Mouse (Mus musculus): ENCODE data around the gene Miga1. TPM values are rescaled to one million over a fixed set of nuclear protein-coding genes. Genes with fewer than 3 reads are reported as not detected.
"Not testable (repeated sequence)": the region's sequence is repeated elsewhere in the genome, so short reads cannot be mapped to it uniquely, and the experiment has no call there.

The Miga1 gene
- polyA plus RNA-seq, 1 experiment from 2014 or later = 15.6 TPM

GRCm38 (mm10) chr3:152264830-152265229, 75.4 kb downstream of the Miga1 start:
- WGBS = 19% methylated on average over 12 of the region's 12 CpGs
- H3K27ac ChIP-seq = peak overlapping the region; percentile 94

GRCm38 (mm10) chr3:152264374-152264773, 75.8 kb downstream of the Miga1 start:
- Histone ChIP-seq H3K4me2 (peak overlapping the region; percentile 80), H3K9me3 (no peaks in the 10 kb centered on the region), H3K9ac (peak overlapping the region; percentile 87), H3K4me3 (peak overlapping the region; percentile 67), H3K4me1 (peaks cover 32% of the 10 kb centered on the region), H3K36me3 (no peaks in the 10 kb centered on the region), H3K27me3 (peaks cover 13% of the 10 kb centered on the region; the same call in 1 of the 2 replicates), H3K27ac (peak overlapping the region; percentile 94)
- WGBS = 24% methylated on average over 10 of the region's 10 CpGs
- ATAC-seq (ENCODE audit: borderline replicate concordance, extremely low read depth, low FRiP score, low TSS enrichment) = no peak

More at GRCm38 (mm10) chr3:152264830-152265229, 75.4 kb downstream of the Miga1 start:
- H3K36me3 ChIP-seq = no peaks in the 10 kb centered on the region
- H3K9me3 ChIP-seq = no peaks in the 10 kb centered on the region
- peak overlapping the region; percentile 80 for H3K4me2 ChIP-seq
- peak overlapping the region; percentile 87 for H3K9ac ChIP-seq
- no peak for ATAC-seq (ENCODE audit: borderline replicate concordance, extremely low read depth, low FRiP score, low TSS enrichment)
- H3K4me1 ChIP-seq = peaks cover 29% of the 10 kb centered on the region
- H3K27me3 ChIP-seq = peaks cover 13% of the 10 kb centered on the region; the same call in 1 of the 2 replicates
- H3K4me3 ChIP-seq = peak overlapping the region; percentile 67

- peak overlapping the region; percentile 57 for H3K27ac ChIP-seq
- no peak overlapping the region for H3K9ac ChIP-seq
- no peaks in the 10 kb centered on the region for H3K36me3 ChIP-seq
- ATAC-seq (ENCODE audit: borderline replicate concordance, extremely low read depth, low FRiP score, low TSS enrichment) = no peak
- peaks cover 10% of the 10 kb centered on the region; the same call in 1 of the 2 replicates for H3K27me3 ChIP-seq
- 19% methylated on average over 8 of the region's 8 CpGs for WGBS
- peaks cover 32% of the 10 kb centered on the region for H3K4me1 ChIP-seq
- H3K4me3 ChIP-seq = peak overlapping the region; percentile 7; the same call in 1 of the 2 replicates
- peak overlapping the region; percentile 80 for H3K4me2 ChIP-seq
- H3K9me3 ChIP-seq = no peaks in the 10 kb centered on the region
Measured at GRCm38 (mm10) chr3:152261948-152262347, 78.3 kb downstream of the Miga1 start.

- Histone ChIP-seq H3K9me3 (no peaks in the 10 kb centered on the region), H3K4me1 (peaks cover 27% of the 10 kb centered on the region), H3K4me2 (peak overlapping the region; percentile 80), H3K27ac (peak overlapping the region; percentile 57), H3K4me3 (no peak overlapping the region), H3K27me3 (peaks cover 6% of the 10 kb centered on the region; the same call in 1 of the 2 replicates), H3K36me3 (no peaks in the 10 kb centered on the region), H3K9ac (no peak overlapping the region)
- 48% methylated on average over 8 of the region's 8 CpGs for WGBS
- ATAC-seq (ENCODE audit: borderline replicate concordance, extremely low read depth, low FRiP score, low TSS enrichment) = no peak
Measured at GRCm38 (mm10) chr3:152261436-152261835, 78.8 kb downstream of the Miga1 start.

- Histone ChIP-seq H3K36me3 (no peaks in the 10 kb centered on the region), H3K4me3 (no peak overlapping the region), H3K27ac (peak overlapping the region; percentile 29; the same call in 1 of the 2 replicates), H3K9me3 (no peaks in the 10 kb centered on the region), H3K27me3 (0 out of 2 replicates have a peak, but pooled peaks cover 3% of the 10 kb centered on the region), H3K4me1 (peaks cover 25% of the 10 kb centered on the region), H3K9ac (no peak overlapping the region), H3K4me2 (no peak overlapping the region)
- 78% methylated on average over 1 of the region's 1 CpGs for WGBS
- ATAC-seq (ENCODE audit: borderline replicate concordance, extremely low read depth, low FRiP score, low TSS enrichment) = no peak
Measured at GRCm38 (mm10) chr3:152260362-152260761, 79.8 kb downstream of the Miga1 start.

GRCm38 (mm10) chr3:152259409-152259808, 80.8 kb downstream of the Miga1 start:
- WGBS = 29% methylated on average over 8 of the region's 9 CpGs
- H3K36me3 ChIP-seq; H3K27me3 ChIP-seq; H3K9ac ChIP-seq; H3K4me3 ChIP-seq; ATAC-seq (ENCODE audit: borderline replicate concordance, extremely low read depth, low FRiP score, low TSS enrichment); H3K27ac ChIP-seq; H3K9me3 ChIP-seq; H3K4me2 ChIP-seq: not testable (repeated sequence)
- peaks cover 25% of the 10 kb centered on the region for H3K4me1 ChIP-seq

DNA sequence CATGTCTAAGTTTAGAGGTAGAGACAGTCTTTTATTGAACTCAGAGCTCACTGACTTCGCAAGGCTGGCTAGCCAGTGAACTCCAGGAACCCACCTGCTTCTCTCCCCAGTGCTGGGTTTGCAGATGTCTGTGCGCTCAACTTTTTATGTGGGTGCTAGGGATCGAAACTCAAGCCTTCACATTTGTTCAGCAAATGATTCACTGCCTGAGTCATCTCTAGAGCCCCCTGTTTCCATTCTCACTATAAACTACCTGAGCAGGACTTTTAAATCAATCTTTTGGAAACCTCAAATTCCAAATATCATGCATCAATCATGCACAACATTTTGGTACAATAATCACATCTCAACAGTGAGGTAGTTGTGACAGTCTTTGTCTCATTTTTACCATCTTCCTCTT, 82.7 kb downstream of the Miga1 start:
- Histone ChIP-seq H3K9ac (no peak overlapping the region), H3K4me3 (no peak overlapping the region), H3K27me3 (no peaks in the 10 kb centered on the region), H3K9me3 (no peaks in the 10 kb centered on the region), H3K27ac (no peak overlapping the region), H3K4me2 (no peak overlapping the region), H3K4me1 (peaks cover 20% of the 10 kb centered on the region), H3K36me3 (no peaks in the 10 kb centered on the region)
- 79% methylated on average over 3 of the region's 3 CpGs for WGBS
- no peak for ATAC-seq (ENCODE audit: borderline replicate concordance, extremely low read depth, low FRiP score, low TSS enrichment)

- no peak overlapping the region for H3K4me2 ChIP-seq
- peaks cover 23% of the 10 kb centered on the region for H3K36me3 ChIP-seq
- no peaks in the 10 kb centered on the region for H3K4me1 ChIP-seq
- H3K27me3 ChIP-seq = no peaks in the 10 kb centered on the region
- H3K4me3 ChIP-seq = no peak overlapping the region
- ATAC-seq (ENCODE audit: borderline replicate concordance, extremely low read depth, low FRiP score, low TSS enrichment) = no peak
- no peak overlapping the region for H3K27ac ChIP-seq
- WGBS = 82% methylated on average over 1 of the region's 1 CpGs
- H3K9ac ChIP-seq = no peak overlapping the region
- no peaks in the 10 kb centered on the region for H3K9me3 ChIP-seq
Measured at GRCm38 (mm10) chr3:152250487-152250886, 89.7 kb downstream of the Miga1 start.

- H3K4me2 ChIP-seq = no peak overlapping the region
- H3K27me3 ChIP-seq = no peaks in the 10 kb centered on the region
- H3K27ac ChIP-seq = no peak overlapping the region
- H3K9me3 ChIP-seq = no peaks in the 10 kb centered on the region
- no peak overlapping the region for H3K9ac ChIP-seq
- no peaks in the 10 kb centered on the region for H3K4me1 ChIP-seq
- H3K4me3 ChIP-seq = no peak overlapping the region
- WGBS = 83% methylated on average over 12 of the region's 12 CpGs
- ATAC-seq (ENCODE audit: borderline replicate concordance, extremely low read depth, low FRiP score, low TSS enrichment) = no peak
- H3K36me3 ChIP-seq = peaks cover 36% of the 10 kb centered on the region
Measured at GRCm38 (mm10) chr3:152247708-152248107, 92.5 kb downstream of the Miga1 start.

- Histone ChIP-seq H3K36me3 (peaks cover 41% of the 10 kb centered on the region), H3K9ac (no peak overlapping the region)
Measured at GRCm38 (mm10) chr3:152245273-152245910, 94.8 kb downstream of the Miga1 start.

GRCm38 (mm10) chr3:152243304-152243703, 96.9 kb downstream of the Miga1 start:
- Histone ChIP-seq H3K4me2 (no peak overlapping the region), H3K27ac (no peak overlapping the region), H3K27me3 (no peaks in the 10 kb centered on the region), H3K9me3 (no peaks in the 10 kb centered on the region), H3K9ac (no peak overlapping the region), H3K4me3 (no peak overlapping the region), H3K4me1 (no peaks in the 10 kb centered on the region), H3K36me3 (peaks cover 55% of the 10 kb centered on the region)
- no peak for ATAC-seq (ENCODE audit: borderline replicate concordance, extremely low read depth, low FRiP score, low TSS enrichment)
- WGBS = 79% methylated on average over 4 of the region's 4 CpGs

More at GRCm38 (mm10) chr3:152245273-152245910, 94.8 kb downstream of the Miga1 start:
- no peak overlapping the region for H3K4me3 ChIP-seq
- no peak overlapping the region for H3K27ac ChIP-seq
- H3K4me2 ChIP-seq = no peak overlapping the region
- no peak for ATAC-seq (ENCODE audit: borderline replicate concordance, extremely low read depth, low FRiP score, low TSS enrichment)
- no peaks in the 10 kb centered on the region for H3K4me1 ChIP-seq
- no peaks in the 10 kb centered on the region for H3K9me3 ChIP-seq
- 69% methylated on average over 5 of the region's 5 CpGs for WGBS
- H3K27me3 ChIP-seq = no peaks in the 10 kb centered on the region

DNA sequence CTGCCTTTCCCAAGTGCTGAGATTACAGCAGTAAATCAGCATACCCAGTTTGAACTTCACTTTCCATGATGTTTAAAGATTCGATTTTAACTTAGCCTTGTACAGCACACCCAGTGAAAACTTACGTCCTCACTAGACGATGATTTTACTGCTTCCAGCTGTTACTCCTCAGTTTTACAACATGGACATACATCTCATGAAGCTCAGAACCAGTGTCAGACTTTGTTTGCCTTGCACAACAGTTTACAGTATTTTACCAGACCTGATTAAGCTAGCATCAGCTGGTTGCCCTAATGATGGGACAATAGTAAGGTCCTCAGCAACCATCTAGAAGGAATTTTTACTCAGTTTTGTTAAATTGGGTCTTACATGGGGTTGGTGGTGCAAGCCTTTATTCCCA, 99.1 kb downstream of the Miga1 start:
- Histone ChIP-seq H3K9ac (no peak overlapping the region), H3K36me3 (peaks cover 48% of the 10 kb centered on the region), H3K4me2 (no peak overlapping the region), H3K27ac (no peak overlapping the region), H3K9me3 (no peaks in the 10 kb centered on the region), H3K4me3 (no peak overlapping the region), H3K4me1 (no peaks in the 10 kb centered on the region), H3K27me3 (no peaks in the 10 kb centered on the region)
- WGBS = 71% methylated on average over 3 of the region's 3 CpGs
- no peak for ATAC-seq (ENCODE audit: borderline replicate concordance, extremely low read depth, low FRiP score, low TSS enrichment)

Measured in lung, embryonic 15.5 days (tissue).